Mouse (Mus musculus) brain, embryonic 14.5 days (tissue): Measurements from ENCODE around the gene Scly.

Experiments
- CTCF ChIP-seq: fragments of 200-500 bp; IDR thresholded peaks from 2 replicates; pipeline ENCODE4 v1.5.1; 2012; ENCODE audit warnings: inconsistent platforms, mild to moderate bottlenecking, moderate library complexity, borderline replicate concordance; ENCODE audit not compliant: insufficient read depth, insufficient read length; ENCODE audit errors: extremely low read depth
- POLR2A ChIP-seq: fragments of 200-500 bp; IDR thresholded peaks from 2 replicates; pipeline ENCODE4 v1.6.1; 2012; ENCODE audit warnings: mild to moderate bottlenecking, inconsistent platforms, borderline replicate concordance; ENCODE audit not compliant: poor library complexity, insufficient read depth, insufficient read length, severe bottlenecking; ENCODE audit errors: extremely low read depth

- TF ChIP-seq CTCF (no peak), POLR2A (no peak)
These were observed 52.7 kb downstream of the Scly start, which contains the start of gene Klhl30 for GRCm38 (mm10) chr1:91350841-91351240.
